Mouse (Mus musculus): ENCODE results near the gene Thbd.

DNA sequence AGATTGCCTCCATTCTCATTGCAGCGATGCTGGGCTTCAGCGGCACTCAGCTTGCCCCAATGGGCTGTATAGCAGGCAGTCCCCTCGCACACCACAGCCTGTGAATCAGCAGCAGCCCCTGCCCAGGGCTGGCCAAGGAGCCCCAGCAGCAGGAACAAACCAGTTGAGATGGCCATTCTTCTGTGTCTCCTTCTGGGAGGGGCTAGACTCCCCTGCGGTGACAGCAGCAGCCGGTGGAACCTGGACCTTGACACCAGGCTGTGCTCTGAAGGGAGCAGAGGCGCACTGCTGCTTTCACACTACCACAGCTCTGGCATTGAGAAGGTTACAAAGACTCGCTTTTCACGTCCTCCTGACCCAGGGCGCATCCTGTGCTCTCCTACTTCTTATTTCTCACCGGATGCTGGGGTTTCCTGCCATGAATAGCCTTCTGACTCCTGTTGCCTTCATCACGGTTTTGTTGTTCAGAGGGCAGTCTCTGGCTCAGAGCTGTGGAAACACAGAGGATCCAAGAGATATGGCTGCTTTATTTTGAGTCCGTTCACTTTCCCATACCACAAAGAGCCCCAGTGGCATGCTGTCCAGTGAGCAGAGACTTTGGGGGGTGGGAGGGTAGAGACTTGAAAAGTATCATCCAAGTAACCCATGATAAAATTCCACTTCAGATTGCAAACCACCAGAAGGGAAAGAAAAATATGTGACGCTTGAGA, 35.4 kb upstream of the Thbd start, which contains the start of gene Cd93:
- TF ChIP-seq POLR2AphosphoS2 (IDR thresholded peaks at IDR 0.05; ENCODE audit: insufficient read length, low read depth): no peak
- no peak for TF ChIP-seq POLR2A (IDR thresholded peaks at IDR 0.05; ENCODE audit: insufficient read length, low read depth)
- no peak for TF ChIP-seq MYOG (IDR thresholded peaks at IDR 0.05; ENCODE audit: control insufficient read depth in 1 of 3, insufficient read depth in 1 of 3, insufficient read length in 2 of 3, low read depth in 2 of 3)

Data from myocyte (in vitro differentiated cells).